Mouse (Mus musculus): ENCODE data around the gene Cdkl1. TPM values are rescaled to one million over a fixed set of nuclear protein-coding genes. Genes with fewer than 3 reads are reported as not detected.
A peak's percentile ranks its signal among the peaks of the same experiment; 100 is the strongest.

Cdkl1 gene
- total RNA-seq (2021), result 10 to 100 TPM in 1 of 2 experiments, 1 to 10 TPM in 1; 6.3 to 13.9 TPM

DNA sequence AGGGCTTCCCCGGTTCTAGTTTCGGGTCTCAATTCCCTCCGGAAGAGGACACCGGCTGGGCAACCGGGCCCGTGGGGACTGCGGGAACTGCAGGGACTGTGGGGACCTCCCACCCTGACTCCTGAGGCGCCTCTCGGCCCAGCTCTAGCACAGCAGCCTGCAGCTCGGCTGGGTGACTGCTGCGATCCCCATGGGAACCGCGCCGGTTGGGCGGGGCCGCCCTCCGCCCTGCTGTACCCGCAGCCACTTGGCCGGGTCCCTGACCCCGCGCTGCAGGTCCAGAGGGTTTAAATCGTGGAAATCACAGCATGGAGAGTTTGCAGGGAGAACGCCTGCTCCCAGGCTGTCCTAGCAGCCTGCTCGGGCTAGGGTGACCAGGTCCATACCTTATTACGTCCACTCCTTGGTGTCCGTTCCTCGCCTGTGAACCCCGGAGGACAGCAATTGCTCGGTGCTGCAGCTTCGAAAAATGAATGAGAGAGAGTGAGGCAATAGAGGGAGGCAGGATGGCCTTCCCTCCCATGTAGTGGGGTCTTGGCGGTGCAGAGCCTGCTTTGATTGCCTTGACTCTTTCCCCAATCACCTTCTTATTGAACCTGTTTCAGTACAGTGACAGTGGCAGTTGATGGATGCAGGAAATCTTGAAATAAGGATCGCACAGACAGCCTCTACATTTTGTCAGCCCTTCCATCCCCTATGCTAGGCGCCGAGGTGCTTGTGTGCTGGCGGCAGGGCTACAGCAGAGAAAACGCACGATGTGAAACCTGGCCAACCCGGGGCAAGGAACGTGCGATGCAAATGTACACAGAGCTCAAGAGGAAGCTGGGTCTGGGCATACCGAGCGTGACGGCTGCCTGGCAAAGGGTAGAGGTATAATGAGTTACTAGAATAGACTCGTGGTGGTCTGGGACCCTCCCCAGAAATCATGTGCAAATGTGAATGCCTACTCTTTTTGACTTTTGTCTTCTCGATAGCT, at the start of gene Cdkl1:
Gene Cdkl1, minus strand, starts transcription at position 738 of the 976 bp plus-strand sequence.
- peak; percentile 55 to 59 for DNase-seq
- intact Hi-C loops (cut with DNase I), result no loop called here

DNA sequence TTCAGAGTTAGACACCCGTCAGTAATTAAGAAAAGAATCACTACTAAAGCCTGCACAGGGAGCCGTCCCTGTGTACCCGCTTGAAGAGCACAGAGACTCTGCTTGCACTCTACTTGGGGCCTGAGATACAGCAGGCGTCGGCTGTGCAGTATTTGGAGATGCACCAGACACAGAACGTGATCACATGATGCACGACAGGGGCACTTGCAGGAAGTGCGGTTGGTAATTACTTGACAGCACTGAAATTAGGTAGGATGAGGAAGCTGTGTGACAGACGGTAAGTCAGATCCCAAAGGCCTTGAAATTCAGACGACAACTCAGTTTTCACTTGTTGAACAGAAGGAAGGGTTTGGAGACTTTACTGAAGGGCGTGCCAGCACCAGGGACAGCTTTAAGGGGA, 47.3 kb upstream of the Cdkl1 start:
- intact Hi-C loops (cut with DNase I), result no loop called here
- no peak for DNase-seq

DNA sequence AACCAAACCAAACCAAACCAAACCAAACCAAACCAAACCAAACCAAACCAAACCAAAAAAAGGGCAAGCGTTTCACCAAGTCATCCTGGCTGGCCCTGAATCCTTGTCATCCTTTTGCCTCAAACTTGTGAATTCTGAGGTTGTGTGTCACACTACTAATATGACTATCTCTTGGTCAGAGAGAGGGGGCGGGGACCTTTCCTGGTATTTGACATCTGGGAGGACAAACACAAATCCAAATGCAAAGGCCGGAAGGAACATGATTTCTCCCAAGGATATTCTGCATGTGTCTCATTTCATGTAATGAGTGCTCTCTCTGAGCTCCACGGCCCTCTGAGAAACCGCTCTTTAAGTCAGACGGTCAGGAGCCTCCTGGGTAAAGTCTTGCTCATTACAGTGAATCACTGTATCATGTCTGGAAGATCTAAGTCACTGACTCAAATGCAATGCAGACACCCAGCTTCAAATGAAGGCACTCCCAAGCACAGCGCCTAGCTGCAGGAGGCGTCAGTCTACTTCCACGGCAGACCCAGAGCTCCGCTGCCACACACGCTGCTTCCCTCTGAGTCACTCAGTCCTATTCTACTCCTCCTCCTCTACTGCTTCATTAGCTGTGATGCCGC, 43.0 kb upstream of the Cdkl1 start:
- intact Hi-C loops (cut with DNase I), result no loop called here
- no peak for DNase-seq

DNA sequence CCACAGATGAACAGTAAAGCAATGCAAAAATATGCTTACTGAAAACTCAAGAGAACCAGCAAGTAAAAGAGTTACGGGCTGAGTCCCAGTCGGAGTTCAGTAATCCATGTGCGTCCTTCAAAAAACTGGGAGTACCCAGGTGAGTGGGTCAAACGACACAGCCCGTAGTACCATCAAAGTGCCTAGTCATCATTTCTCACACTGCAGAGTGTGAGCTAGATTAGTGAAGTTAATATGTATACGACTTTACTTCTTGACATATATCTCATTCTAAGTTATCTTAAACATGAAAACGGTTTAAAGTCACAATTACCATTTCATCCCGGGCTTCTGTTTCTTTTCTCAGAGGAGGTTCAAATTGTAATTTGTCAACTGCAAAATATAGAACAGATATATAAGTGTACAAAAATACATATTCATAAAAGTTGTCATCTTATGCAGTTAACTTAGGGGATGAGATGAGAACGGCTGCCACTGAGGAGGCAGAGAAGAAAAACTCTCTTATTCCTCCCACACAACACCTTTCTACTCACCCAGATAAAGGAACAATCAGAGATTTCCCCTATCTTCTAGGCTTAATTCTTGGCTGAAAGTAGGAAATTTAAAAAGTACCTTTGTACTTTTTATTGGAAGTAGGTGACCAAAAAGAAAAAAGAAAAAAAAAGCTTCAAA, 40.3 kb upstream of the Cdkl1 start:
- no peak for DNase-seq
- intact Hi-C loops (cut with DNase I), result no loop called here

DNA sequence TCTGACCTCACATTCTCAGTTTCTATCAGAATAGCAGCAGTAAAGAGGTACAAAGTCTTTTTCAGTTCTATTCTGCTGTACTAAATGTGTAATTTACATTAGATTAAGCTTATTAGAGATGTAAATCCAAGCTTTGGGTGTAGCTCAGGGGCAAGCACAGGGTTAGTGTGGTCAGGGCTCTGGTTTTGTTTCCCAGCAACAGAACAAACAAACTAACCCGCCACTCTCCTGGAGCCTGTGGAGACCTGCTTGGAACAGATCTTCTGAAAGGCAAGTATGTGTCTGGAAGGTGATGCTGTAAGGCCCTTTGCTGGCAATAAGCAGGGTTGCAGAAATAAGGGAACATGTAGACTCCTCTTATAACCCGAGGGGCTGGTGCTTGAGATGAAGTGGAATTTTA, 37.1 kb upstream of the Cdkl1 start:
- intact Hi-C loops (cut with DNase I), result no loop called here

DNA sequence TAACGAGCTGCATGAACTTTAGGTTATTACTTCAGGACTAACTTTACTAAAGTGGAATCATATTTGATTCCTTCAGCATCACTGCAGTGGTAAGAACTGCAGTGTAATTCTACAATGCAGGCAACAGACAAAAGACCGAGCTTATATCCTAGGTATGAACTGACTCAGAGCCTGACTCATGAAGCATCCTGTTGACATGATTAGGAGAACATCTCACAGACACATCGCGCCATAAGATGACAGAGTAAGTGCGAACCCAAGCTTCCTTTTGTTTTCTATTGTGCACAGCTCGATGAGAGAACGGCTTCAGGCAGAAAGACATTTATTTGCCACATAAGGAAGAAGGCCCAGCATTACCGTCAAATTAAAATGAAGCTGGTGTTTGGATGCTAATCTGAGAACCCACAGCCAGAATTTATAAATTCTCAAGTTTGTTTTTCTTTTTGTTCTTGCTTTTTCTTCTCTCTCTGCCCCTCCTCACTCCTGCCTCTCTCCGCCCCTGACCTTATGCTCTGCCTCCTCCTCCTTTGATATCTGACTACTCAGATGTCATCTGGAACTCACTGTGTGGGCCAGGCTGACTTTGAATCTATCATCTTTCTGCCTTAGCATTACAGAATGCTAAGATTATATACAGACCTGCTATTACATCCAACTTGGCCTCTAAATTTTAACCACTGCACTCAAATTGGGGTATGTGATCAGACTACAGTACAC, 34.0 kb upstream of the Cdkl1 start:
- intact Hi-C loops (cut with DNase I), result loop anchor here (5.0 kb wide), 1 partner anchor 67 kb away; the partner anchor contains the start of genes Atl1 and Map4k5
- no peak for DNase-seq

More for the DNA sequence above, 37.1 kb upstream of the Cdkl1 start:
- no peak for DNase-seq

DNA sequence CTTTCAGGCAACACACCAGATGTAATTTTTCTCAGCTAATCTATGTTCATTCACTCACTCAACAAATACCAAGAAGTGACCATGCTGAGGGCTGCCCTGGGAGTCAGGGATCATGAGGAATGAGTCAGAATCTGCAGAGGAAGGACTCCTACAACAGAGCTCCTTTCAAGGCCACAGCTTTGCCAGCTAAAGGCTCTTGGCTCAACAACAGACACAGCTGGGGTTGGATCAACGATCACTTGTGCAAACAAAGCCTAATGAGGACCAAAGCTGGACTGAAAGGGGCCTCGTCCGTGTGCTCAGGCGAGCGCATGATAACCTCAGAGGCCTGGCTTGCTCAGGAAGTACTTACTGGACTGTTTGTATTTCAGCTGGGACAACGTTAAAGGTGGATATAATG, 23.2 kb upstream of the Cdkl1 start:
- peak; percentile 24 to 26 for DNase-seq
- intact Hi-C loops (cut with DNase I), result loop anchor here (5.0 kb wide), 1 partner anchor 82 kb away; no protein-coding TSS in a partner anchor

DNA sequence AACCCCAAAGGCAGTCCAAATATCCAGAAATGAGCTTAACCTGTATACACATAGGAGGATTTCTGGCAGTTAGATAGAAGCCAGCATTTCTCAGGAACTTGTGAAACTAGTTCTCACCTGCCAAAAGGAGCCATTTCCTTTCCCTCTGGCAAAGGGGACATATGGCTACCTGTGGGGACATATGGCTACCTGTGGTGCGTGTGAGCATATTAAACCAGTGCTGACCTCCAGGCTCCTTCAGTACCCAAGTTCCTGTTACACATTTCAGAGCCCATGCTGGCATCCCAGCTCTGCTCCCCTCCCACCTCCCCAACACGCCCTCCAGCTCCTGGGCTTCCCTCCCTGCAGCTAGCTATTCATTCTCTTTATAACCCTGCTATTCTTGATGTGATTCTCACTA, 22.5 kb upstream of the Cdkl1 start:
- intact Hi-C loops (cut with DNase I), result loop anchor here (5.0 kb wide), 1 partner anchor 81 kb away; no protein-coding TSS in a partner anchor
- no peak for DNase-seq

DNA sequence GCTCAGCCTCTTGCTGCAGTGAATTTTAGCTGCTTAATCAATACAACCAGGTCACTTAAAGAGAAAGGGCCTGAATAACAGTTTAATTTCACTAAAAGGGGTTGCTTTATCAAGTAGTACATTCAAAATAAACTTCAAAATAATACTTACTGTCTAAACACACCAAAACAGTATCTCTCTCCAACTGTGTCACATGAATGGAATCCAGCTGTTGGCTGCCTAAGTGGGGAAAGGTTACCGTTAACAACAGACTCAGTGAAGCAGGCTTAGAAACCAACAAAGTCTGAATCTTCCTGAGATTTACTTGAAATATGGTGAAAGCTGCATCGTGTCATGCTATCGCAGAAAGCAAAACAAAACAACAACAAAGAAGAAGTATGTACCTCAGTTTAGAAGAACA, 21.9 kb upstream of the Cdkl1 start:
- no peak for DNase-seq
- intact Hi-C loops (cut with DNase I), result loop anchor here (5.0 kb wide), 1 partner anchor 81 kb away; no protein-coding TSS in a partner anchor

DNA sequence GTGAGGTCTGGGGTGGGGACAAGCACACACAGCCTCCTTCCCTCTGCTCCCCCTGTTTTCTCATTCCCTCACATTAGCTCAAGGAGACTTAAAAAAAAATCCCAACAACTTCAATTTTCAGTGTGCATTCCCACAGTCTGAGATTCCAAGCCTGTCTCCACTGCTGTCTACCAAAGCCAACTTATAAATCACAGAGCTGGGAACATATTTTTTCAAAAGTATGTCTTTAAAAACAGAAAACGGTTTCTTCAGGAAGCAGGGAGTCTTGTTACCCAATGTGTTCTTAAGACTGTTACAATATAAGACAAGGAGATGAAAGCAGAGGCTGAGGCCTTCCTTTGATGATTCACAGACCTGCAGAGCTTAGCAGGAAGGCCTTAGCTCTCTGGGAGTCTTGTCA, 20.9 kb upstream of the Cdkl1 start:
- no peak for DNase-seq
- intact Hi-C loops (cut with DNase I), result loop anchor here (5.0 kb wide), 1 partner anchor 80 kb away; no protein-coding TSS in a partner anchor

DNA sequence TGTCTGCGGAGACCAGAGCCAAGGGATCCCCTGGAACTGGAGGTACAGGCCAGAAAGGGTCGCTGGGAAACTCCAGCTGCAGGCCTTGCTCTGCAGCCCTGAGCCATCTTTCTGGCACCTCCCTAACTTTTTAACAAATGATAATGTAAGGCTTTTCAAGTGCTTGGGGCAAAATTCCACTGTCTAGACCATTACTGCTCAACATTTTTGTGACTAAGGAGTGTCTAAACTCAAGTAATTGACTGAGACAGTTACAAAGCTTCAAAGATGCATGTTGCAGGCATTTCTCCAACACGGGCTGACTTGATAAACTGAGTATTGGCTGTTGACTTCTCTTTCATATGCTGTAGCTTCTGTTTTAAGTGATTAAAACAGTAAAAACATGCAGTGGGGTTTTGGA, 18.4 kb upstream of the Cdkl1 start:
- DNase-seq, result no peak
- intact Hi-C loops (cut with DNase I), result no loop called here

DNA sequence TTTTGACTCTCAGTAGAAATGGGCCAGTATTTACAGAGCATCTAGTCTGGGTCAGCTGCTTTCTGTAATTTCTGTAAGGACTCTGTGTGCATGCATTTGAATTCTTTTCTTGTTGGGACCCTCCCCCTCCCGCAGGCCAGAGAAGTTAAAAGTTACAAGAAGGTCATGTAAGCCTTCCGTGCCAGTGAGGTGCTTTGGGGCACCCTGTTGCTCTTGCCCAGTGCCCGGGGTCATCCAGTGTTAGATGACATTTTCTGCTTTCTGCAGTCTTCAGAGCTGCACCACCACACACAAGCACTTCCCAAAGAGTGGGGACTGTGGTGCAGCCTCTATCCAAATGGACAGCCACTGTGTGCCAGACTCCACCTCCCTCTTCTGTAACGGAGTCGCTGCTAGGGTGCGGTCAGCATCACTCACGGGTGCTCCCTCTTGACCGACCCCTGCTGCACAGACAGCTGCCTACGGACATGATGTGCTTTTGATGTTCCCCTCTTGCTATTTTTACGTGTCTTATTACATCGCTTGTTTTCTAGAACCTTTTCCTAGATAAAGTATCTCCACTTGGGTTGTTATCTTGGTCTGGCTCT, 16.4 kb upstream of the Cdkl1 start:
- DNase-seq, result no peak
- intact Hi-C loops (cut with DNase I), result no loop called here

DNA sequence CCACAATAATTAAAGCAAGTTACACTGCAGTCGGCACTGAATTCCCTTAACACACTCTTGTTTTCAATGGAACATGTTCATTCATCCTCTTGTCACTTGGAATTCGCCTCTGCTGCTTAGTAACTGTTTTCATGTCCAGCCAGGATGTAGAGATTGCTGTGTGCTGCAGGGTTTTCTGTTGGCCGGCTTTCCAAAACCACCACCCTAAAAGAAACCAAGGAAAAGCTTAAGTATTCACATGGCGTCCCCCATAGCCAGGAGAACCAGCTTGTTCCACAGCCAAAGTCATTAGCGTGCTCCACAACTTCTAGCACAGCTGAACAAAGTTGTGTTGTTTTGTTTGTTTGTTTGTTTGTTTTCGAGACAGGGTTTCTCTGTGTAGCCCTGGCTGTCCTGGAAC, 14.1 kb upstream of the Cdkl1 start:
- DNase-seq, result no peak
- intact Hi-C loops (cut with DNase I), result no loop called here

DNA sequence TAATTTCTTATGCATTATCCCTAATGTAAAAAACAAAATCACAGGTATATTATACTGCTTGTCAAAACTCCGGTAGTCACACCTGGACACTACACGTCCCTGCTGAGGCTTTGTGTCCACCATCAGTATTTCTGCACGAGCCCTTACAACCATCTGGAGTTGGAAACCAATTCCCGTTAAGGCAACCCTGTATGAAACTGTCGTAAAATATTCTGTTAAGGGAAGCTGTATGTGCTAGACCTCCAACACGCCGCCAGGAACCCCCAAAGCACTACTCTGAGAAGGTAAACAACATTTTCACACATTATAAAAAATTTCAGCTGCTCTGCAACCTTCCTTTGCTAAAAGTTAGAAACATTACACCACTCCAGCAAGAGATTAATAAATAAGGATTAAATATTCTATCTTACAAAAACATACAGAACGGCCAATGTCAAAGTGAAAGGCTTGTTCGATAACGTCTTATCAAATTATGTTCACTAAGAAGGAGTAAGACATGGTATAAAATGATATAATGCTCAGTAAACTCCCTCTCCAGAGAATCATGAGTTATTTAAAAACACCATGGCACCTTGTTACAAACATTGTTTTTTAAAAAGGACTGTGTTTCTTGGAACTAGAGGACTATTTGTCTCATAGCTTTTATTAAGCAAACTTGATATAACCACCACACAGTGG, 13.5 kb upstream of the Cdkl1 start:
- intact Hi-C loops (cut with DNase I), result no loop called here
- no peak for DNase-seq

DNA sequence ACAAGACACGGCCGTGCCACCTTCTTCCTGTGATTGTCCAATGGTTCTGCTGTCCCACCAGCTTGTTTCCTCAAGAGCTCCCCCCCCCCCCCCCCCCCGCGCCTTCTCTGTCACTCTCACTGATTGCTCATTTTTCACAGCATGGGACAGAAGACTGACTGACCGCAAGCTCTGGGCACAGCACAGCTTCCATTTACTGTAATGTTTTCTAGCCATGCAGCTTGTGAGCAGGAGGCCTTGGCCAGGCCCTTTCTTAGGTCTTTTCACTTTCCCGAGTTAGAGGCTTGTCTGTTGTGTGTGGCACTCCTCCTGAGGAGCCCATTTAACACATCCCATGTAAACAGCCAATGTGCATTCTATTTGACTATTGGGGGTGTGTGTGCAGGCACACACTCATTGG, 12.1 kb upstream of the Cdkl1 start:
- no peak for DNase-seq
- intact Hi-C loops (cut with DNase I), result no loop called here

DNA sequence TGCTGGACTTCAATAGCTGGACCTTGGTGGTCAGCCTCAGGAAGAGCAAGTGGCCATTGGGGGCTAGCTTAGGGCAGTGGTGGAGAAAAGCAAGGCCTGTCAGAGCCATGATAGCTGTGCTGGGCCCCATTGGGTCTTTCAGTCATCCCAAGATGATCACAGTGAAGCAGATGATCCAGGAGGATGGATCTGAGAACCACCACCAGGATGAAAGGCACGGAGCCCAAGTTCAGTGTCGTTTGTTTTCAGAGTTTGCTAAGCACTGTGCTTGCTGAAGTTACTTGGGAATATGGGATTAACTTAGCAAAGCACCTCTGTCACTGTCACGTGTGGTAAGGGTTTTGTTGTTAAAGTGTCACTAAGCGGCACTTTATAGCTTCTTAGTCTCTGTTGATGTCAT, 9.5 kb upstream of the Cdkl1 start:
- intact Hi-C loops (cut with DNase I), result no loop called here
- DNase-seq, result no peak

DNA sequence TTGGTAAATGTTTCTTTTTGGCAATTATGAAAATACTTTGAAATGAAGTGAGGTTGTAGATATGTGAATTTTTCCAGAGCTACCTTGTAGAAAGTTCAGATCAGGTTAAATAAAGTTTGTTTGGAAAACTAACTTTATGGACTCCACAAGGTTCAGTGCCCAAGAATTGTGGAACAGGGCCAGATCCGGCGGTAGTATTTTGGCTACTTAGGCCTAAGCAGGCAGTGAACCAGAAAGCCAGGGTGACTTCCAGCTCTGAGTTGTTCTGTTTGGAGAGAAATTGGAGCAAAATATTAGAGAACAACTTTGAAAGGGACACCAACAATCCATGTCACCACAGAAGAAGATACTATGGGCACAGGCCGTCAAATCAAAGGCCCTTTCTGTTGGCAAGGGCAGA, 5.2 kb upstream of the Cdkl1 start:
- intact Hi-C loops (cut with DNase I), result no loop called here
- DNase-seq, result no peak

DNA sequence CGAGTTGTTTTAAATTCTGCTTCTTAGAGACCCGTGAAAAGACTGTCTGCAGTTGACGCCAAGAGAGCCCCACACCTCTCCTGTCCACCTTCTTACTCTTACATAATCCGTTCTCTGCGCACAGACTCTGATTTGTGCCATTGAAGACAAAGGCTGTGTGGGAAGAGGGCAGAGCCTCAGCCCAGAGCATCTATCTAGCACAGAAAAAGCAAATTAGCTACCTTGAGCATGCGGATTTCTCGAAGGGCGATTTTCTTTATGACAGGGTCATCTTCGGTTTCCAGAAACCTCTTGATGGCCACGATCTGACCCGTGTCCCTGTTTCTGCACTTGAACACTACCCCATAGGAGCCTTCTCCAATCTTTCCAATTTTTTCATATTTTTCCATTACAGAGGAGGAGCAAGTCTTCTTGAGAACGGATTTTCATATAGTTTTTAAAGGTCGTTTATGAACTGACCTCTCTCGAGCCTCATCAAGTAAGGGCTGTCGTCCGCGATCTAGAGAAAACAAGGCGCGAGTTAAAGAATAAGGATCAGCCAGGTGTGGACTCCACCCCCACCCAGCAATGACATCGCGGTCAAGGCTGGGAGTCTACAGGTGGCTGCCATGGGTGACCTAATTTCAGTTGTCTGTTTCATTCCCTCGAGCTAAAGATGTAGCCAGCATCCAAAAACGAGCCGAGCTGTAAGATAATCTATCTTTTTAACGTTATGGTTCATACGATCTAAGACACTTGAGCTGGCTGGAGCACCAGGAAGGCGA, 1.1 kb downstream of the Cdkl1 start:
- intact Hi-C loops (cut with DNase I), result no loop called here
- DNase-seq, result no peak

DNA sequence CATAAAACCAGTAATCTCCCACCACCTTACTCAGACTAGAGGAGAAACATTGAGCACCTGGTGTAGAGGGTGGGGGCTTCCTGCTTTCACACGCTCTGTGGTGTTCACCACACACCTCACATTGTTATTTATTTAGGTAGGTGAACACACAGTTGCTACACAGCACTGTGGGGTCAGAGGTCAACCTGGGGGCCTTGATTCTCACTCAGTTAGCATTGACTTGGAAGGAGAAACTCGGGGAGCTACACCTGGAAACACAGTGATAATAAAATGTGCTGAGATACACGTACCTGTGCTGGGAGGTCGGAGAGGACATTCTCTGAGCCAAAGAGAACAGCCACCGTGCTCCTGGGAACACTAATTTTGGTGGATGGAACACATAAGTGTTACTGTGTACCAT, 2.7 kb downstream of the Cdkl1 start:
- DNase-seq, result no peak
- intact Hi-C loops (cut with DNase I), result no loop called here
